Mouse (Mus musculus) gastrocnemius, adult 2 months (tissue): ENCODE results near the gene Krt1. TPM values are rescaled to one million over a fixed set of nuclear protein-coding genes. Genes with fewer than 3 reads are reported as not detected.
A peak's percentile ranks its signal among the peaks of the same experiment; 100 is the strongest.

Experiments used
- DNase-seq: peaks from one replicate; pipeline ENCODE4 v3.0.0; 2022
- H3K27ac ChIP-seq: fragments of 200-600 bp; 2 replicates; pipeline ENCODE4 v1.8.1; 2022; ENCODE audit warnings: mild to moderate bottlenecking
- H3K4me3 ChIP-seq: fragments of 200-600 bp; 2 replicates; pipeline ENCODE4 v1.8.1; 2022; ENCODE audit warnings: mild to moderate bottlenecking, moderate library complexity
- CTCF ChIP-seq: fragments of 200-600 bp; IDR thresholded peaks from 2 replicates; pipeline ENCODE4 v1.8.1; 2022; ENCODE audit warnings: antibody characterized with exemption, mild to moderate bottlenecking, moderate library complexity
- intact Hi-C: fragments of 180-260 bp; cut with DNase I; formaldehyde crosslinking; loops from one replicate; pipeline ENCODE4 v1.15.1; 2025
- long read RNA-seq, 2 experiments: library from polyadenylated mRNA; stranded (forward); transcript quantifications; one replicate each; pipeline ENCODE4 v2.0.0; 2021
- total RNA-seq, 2 experiments: library from RNA; stranded (reverse); gene quantifications; 2 replicates each; pipeline ENCODE4 v1.2.3; 2021

The Krt1 gene
- not detected for total RNA-seq
- long read RNA-seq, experiment 1 = 0 reads
- long read RNA-seq, experiment 2 = 0 reads

DNA sequence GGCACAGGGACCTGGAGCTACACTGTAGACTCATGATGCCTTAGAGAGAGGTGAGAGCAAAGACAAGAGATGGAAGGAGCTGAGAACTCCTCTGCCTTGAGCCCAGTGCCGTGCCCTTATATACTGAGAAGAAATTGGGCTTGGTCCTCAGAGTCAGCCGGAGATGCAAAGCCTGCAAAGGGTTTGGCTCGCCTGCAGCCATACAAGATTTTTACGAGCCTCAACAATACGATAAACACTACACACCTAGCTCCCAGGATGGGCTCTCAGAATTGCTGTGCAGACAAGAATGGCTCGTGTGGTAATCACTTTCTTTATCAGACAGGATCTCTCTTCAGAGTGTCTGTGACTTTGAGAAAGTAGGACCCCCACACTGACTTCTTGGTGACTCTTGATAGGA lies at the start of gene Krt1:
TSS of gene Krt1 (minus strand) at position 101 of the 400 bp plus-strand sequence.
- no peak for TF ChIP-seq CTCF
- Histone ChIP-seq H3K27ac (no peak within 1 kb of the TSS), H3K4me3 (no peak within 1 kb of the TSS)
- intact Hi-C loops = no loop called here
- DNase-seq = no peak

GRCm38 (mm10) chr15:101895216-101895615 lies 44.6 kb upstream of the Krt1 start:
- Histone ChIP-seq H3K27ac (no peak overlapping the region), H3K4me3 (no peak overlapping the region)

GRCm38 (mm10) chr15:101892820-101893219 lies 42.2 kb upstream of the Krt1 start, which contains the start of gene Krt76:
Gene Krt76 (minus strand): TSS chr15:101892920.
- intact Hi-C loops = no loop called here
- DNase-seq = no peak
- no peak for TF ChIP-seq CTCF
- Histone ChIP-seq H3K27ac (no peak within 1 kb of the TSS), H3K4me3 (no peak within 1 kb of the TSS)

More at GRCm38 (mm10) chr15:101895216-101895615, 44.6 kb upstream of the Krt1 start:
- intact Hi-C loops = no loop called here
- DNase-seq = no peak
- no peak for TF ChIP-seq CTCF

GRCm38 (mm10) chr15:101879776-101880175 lies 29.2 kb upstream of the Krt1 start:
- Histone ChIP-seq H3K27ac (no peak overlapping the region), H3K4me3 (no peak overlapping the region)
- no peak for TF ChIP-seq CTCF
- no peak for DNase-seq
- intact Hi-C loops = no loop called here

- no peak for DNase-seq
- Histone ChIP-seq H3K4me3 (no peak overlapping the region), H3K27ac (no peak overlapping the region)
- TF ChIP-seq CTCF = no peak
- intact Hi-C loops = no loop called here
These were observed 27.4 kb upstream of the Krt1 start for GRCm38 (mm10) chr15:101878041-101878440.

DNA sequence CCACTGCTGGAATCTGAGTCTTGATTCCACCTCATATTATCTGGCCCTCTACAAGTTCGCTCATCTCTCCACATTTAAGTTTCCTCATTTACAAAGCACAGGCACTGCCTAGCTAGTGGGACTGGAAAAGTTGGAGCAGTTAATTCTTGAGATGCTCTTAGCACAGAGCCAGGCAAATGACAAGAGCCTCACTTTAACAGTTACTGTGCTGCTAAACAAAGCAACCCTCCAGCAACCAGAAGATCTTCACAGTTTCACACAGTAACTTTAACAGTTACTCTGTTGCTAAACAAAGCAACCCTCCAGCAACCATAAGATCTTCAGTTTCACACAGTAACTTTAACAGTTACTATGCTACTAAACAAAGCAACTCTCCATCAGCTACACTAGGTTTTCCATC lies 23.8 kb upstream of the Krt1 start:
- no peak for DNase-seq
- Histone ChIP-seq H3K27ac (no peak overlapping the region), H3K4me3 (no peak overlapping the region)
- TF ChIP-seq CTCF = no peak
- intact Hi-C loops = no loop called here

- intact Hi-C loops = no loop called here
- no peak for TF ChIP-seq CTCF
- H3K4me3 ChIP-seq = no peak overlapping the region
- no peak overlapping the region for H3K27ac ChIP-seq
- no peak for DNase-seq
These were observed 22.6 kb upstream of the Krt1 start for GRCm38 (mm10) chr15:101873231-101873630.

GRCm38 (mm10) chr15:101869431-101869830 lies 18.8 kb upstream of the Krt1 start, which contains the start of gene Krt77:
Gene Krt77 (minus strand): TSS chr15:101869705.
- Histone ChIP-seq H3K27ac (no peak within 1 kb of the TSS), H3K4me3 (no peak within 1 kb of the TSS)
- TF ChIP-seq CTCF = no peak
- no peak for DNase-seq
- intact Hi-C loops = no loop called here

GRCm38 (mm10) chr15:101866754-101867153 lies 16.2 kb upstream of the Krt1 start:
- intact Hi-C loops = no loop called here
- H3K27ac ChIP-seq = no peak overlapping the region
- TF ChIP-seq CTCF = no peak

DNA sequence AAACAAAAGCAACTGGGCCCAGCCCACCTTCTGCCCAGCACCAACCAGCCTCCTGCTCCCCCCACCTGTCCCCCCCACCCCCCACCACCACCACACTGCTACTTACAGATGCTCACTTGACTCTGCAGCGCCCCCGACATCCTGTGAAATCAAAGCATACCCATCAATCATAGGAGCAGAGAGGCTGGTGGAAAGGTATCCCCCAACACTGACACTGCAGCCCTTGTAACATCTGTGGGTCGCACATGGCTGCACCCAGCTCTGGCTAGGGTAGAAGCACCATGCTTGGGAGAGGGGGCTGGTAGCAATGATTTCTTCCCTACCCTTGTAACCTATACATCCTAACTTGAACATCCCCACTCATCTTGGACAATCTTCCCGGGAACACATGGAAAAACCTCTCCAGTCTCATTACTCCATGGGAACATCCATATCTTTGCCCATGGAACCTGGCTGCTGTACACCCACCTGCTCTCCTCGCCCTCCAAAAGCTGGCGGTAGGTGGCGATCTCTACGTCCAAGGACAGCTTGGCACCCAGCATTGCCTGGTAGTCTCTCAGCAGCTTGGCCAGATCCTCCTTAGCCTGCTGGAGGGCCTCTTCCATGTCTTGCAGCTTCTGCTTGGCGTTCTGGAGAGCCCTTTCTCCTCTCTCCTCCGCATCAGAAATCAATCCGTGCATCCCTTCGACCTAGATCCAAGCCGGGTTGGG lies 10.0 kb upstream of the Krt1 start:
- no peak for DNase-seq
- Histone ChIP-seq H3K4me3 (no peak overlapping the region), H3K27ac (no peak overlapping the region)
- no peak for TF ChIP-seq CTCF
- intact Hi-C loops = no loop called here

More at GRCm38 (mm10) chr15:101866754-101867153, 16.2 kb upstream of the Krt1 start:
- H3K4me3 ChIP-seq = no peak overlapping the region
- DNase-seq = no peak

DNA sequence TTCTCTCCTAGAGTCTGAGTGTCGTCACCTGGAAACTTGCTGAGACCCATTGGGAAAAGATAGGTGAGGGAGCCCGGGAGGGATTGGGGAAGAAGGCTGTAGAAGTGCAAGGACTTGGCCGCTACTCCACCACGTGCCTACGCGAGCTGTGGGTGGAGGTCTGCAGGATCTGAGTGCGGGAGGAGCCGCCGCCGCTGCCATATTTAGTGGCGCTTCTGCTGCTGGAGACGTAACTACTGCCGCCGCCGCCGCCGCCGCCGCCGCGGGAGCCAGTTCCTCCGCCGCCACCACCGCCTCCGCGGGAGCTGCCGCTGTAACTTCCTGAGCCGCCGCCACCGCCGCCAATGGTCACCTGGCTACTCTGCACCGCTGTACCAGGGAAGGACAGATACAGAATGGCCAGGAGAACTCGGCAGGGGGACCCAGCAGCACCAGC lies 9.2 kb upstream of the Krt1 start:
- no peak overlapping the region for H3K27ac ChIP-seq
- H3K4me3 ChIP-seq = peak overlapping the region; percentile 66
- intact Hi-C loops = no loop called here
- TF ChIP-seq CTCF = no peak
- DNase-seq = peak; percentile 44

GRCm38 (mm10) chr15:101858673-101859425 lies 8.3 kb upstream of the Krt1 start:
- Histone ChIP-seq H3K27ac (no peak overlapping the region), H3K4me3 (peak overlapping the region; percentile 66)
- DNase-seq = no peak
- no peak for TF ChIP-seq CTCF
- intact Hi-C loops = no loop called here

GRCm38 (mm10) chr15:101856696-101857095 lies 6.1 kb upstream of the Krt1 start:
- Histone ChIP-seq H3K27ac (no peak overlapping the region), H3K4me3 (no peak overlapping the region)
- intact Hi-C loops = no loop called here
- no peak for DNase-seq
- no peak for TF ChIP-seq CTCF
